Mouse (Mus musculus) G1E (cell line): Measurements from ENCODE around the gene B3galt1. TPM values are rescaled to one million over a fixed set of nuclear protein-coding genes. Genes with fewer than 3 reads are reported as not detected.

ENCODE experiments used
- ATAC-seq: 2 replicates; pipeline ENCODE4 v1.8.0; 2016; ENCODE audit warnings: mild to moderate bottlenecking; ENCODE audit not compliant: insufficient number of reproducible peaks, poor library complexity, low FRiP score, severe bottlenecking; ENCODE audit errors: extremely low read depth
- DNase-seq: peaks from one replicate; pipeline ENCODE4 v3.0.0; 2012; ENCODE audit warnings: low spot score
- H3K27me3 ChIP-seq: 2 replicates; pipeline ENCODE4 v1.6.1; 2012; ENCODE audit warnings: mild to moderate bottlenecking, low read length, inconsistent platforms; ENCODE audit not compliant: insufficient read depth
- H3K36me3 ChIP-seq: replicated peaks from 2 replicates; pipeline ENCODE3; 2012; ENCODE audit warnings: mild to moderate bottlenecking, inconsistent platforms
- H3K4me1 ChIP-seq: 2 replicates; pipeline ENCODE4 v1.6.1; 2012; ENCODE audit warnings: low read depth, low read length, inconsistent platforms, mixed read lengths; ENCODE audit not compliant: insufficient read depth
- H3K4me3 ChIP-seq: 2 replicates; pipeline ENCODE4 v1.5.1; 2012; ENCODE audit warnings: low read depth, mild to moderate bottlenecking, inconsistent platforms, low read length, moderate library complexity, mixed read lengths
- H3K9me3 ChIP-seq: replicated peaks from 2 replicates; pipeline ENCODE4 v1.6.1; 2012; ENCODE audit warnings: inconsistent platforms
- CTCF ChIP-seq: IDR thresholded peaks from 2 replicates; pipeline ENCODE4 v1.5.1; 2012; ENCODE audit warnings: low read depth, low read length, inconsistent platforms, mixed read lengths
- GATA1 ChIP-seq: IDR thresholded peaks from 2 replicates; pipeline ENCODE4 v1.6.1; 2012; ENCODE audit warnings: borderline replicate concordance, low read length, inconsistent platforms, mixed read lengths
- GATA2 ChIP-seq: IDR thresholded peaks from 2 replicates; pipeline ENCODE4 v1.6.1; 2012; ENCODE audit warnings: low read depth, low read length, inconsistent platforms, borderline replicate concordance
- POLR2AphosphoS5 ChIP-seq: IDR thresholded peaks from 2 replicates; pipeline ENCODE4 v1.6.1; 2012; ENCODE audit warnings: low read depth, low read length, inconsistent platforms; ENCODE audit not compliant: insufficient replicate concordance
- TAL1 ChIP-seq: conservative IDR thresholded peaks from 2 replicates; pipeline ENCODE4 v1.6.1; 2012; ENCODE audit warnings: low read depth, low read length, inconsistent platforms, mixed read lengths
- polyA plus RNA-seq: library from polyadenylated mRNA; stranded (reverse); fragments of >175 nt; gene quantifications from 2 replicates; pipeline ENCODE4 v1.2.3, GENCODE M21; 2012
- total RNA-seq, 2 experiments: library from RNA; stranded (forward) in 1 of 2; stranded (reverse) in 1 of 2; fragments of 200-1000 nt in 1 of 2; fragments of >200 nt in 1 of 2; fragmentation: Nextera tagmentation in 1 of 2; gene quantifications; 2 replicates each; pipeline ENCODE4 v1.2.3; 2014 to 2017

B3galt1 gene
- total and polyA plus RNA-seq, 3 experiments, result 0.16 TPM; not detected in 2

DNA sequence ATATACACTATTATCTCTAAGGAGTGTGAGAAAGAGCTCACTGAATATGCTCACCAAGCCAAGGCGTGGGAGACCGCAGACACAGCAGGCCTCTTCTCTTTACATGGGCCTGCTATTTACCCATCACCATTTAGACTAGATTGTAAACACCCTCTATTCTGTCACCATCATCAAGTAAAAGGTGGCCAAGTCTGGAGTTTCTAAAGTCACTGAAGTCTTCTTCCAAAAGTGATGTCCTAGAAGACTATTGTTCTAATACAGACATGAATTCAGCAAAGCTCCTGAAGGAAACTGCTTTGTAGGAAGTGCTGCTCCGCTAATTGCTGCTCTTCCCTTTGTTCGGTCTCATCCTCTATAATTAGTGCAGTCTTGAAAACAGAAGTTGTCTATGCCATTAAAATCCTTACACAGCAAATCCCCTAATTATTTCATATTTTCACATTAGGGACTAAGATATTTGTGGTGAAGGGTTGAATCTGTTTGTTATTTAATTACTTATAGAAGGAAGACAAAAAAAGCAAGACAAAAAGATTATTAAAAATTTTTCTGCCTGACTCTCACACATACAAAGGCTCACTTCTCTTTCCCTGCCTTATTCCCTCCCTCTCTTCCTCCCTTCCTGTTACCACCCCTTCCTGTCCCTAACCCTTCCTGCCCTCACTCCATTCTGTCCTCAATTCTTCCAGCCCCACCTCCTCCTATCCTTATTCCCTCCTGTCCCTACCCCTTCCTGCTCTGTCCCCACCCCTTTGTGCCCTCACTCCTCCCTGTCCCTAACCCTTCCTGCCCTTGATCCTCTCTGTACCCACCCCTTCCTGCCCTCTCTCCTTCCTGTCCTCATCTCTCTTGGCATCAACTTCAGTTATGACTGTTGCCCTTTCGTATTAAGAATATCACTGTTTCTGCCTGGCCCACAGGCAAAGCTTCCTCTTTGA, 514.0 kb downstream of the B3galt1 start:
- Histone ChIP-seq H3K27me3 (no peaks in the 10 kb centered on the region), H3K36me3 (no peaks in the 10 kb centered on the region), H3K4me3 (no peak overlapping the region), H3K9me3 (peaks cover 21% of the 10 kb centered on the region), H3K4me1 (no peaks in the 10 kb centered on the region)
- ATAC-seq, result no peak
- DNase-seq, result no peak
- TF ChIP-seq CTCF, result no peak
- no peak for TF ChIP-seq GATA2
- TF ChIP-seq GATA1, result no peak
- no peak for TF ChIP-seq TAL1
- TF ChIP-seq POLR2AphosphoS5, result no peak

GRCm38 (mm10) chr2:68080872-68081280, 515.2 kb downstream of the B3galt1 start:
- Histone ChIP-seq H3K27me3 (no peaks in the 10 kb centered on the region), H3K36me3 (no peaks in the 10 kb centered on the region), H3K4me3 (no peak overlapping the region), H3K9me3 (peaks cover 22% of the 10 kb centered on the region), H3K4me1 (no peaks in the 10 kb centered on the region)
- ATAC-seq (no peak), DNase-seq (no peak)
- TF ChIP-seq POLR2AphosphoS5, result no peak
- no peak for TF ChIP-seq TAL1
- TF ChIP-seq GATA1, result no peak
- no peak for TF ChIP-seq CTCF
- TF ChIP-seq GATA2, result no peak

DNA sequence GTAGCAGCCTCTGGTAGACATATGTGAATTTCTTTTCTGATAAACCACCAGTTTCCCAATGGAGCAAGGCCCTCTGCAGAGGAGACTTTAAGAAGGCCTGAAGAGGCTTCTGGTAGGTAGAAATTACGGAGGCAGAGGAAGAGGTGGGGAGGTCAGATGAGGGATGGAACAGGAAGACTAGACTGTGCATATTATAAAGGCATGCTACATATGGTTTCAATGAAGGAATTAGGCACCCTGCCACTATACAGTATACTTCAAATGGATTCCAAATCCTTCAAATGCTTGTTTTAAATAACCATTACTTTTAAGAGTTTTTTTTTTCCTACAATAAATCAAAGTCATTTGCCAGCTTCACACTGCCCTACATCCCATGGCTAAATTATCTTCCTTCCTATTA, 518.8 kb downstream of the B3galt1 start:
- DNase-seq, result no peak
- no peak overlapping the region for H3K4me3 ChIP-seq
- no peaks in the 10 kb centered on the region for H3K27me3 ChIP-seq
- H3K9me3 ChIP-seq, result peaks cover 36% of the 10 kb centered on the region
- no peaks in the 10 kb centered on the region for H3K36me3 ChIP-seq
- no peaks in the 10 kb centered on the region for H3K4me1 ChIP-seq
- no peak for ATAC-seq
- no peak for TF ChIP-seq TAL1
- TF ChIP-seq GATA1, result no peak
- TF ChIP-seq POLR2AphosphoS5, result no peak
- TF ChIP-seq GATA2, result no peak

DNA sequence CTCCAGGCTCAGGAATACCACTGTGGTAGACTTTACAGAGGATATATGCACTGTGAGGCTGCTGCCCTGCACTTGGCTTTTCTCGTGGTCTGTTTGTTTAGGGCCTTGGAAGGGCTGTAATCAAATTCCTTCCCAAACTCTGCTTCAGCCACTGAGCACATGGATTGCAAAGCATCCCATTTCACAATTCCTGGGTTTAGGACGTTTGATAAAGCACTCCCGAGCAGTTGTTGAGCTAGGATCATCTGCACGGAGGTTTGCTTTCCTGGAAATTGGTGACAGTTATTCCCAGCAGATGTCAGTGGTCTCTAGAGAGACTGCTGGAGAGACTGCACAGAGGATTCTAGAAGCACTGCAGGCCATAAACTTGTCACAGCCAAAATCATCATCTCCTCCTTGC, 520.4 kb downstream of the B3galt1 start:
- no peak for ATAC-seq
- no peaks in the 10 kb centered on the region for H3K4me1 ChIP-seq
- no peak for DNase-seq
- H3K36me3 ChIP-seq, result no peaks in the 10 kb centered on the region
- H3K27me3 ChIP-seq, result no peaks in the 10 kb centered on the region
- H3K4me3 ChIP-seq, result no peak overlapping the region
- TF ChIP-seq GATA2, result no peak
- TF ChIP-seq TAL1, result no peak
- TF ChIP-seq CTCF, result no peak
- TF ChIP-seq GATA1, result no peak
- no peak for TF ChIP-seq POLR2AphosphoS5
- H3K9me3 ChIP-seq, result peaks cover 30% of the 10 kb centered on the region

GRCm38 (mm10) chr2:68091559-68091958, 525.9 kb downstream of the B3galt1 start:
- Histone ChIP-seq H3K4me3 (no peak overlapping the region), H3K27me3 (no peaks in the 10 kb centered on the region), H3K9me3 (peaks cover 17% of the 10 kb centered on the region), H3K36me3 (no peaks in the 10 kb centered on the region), H3K4me1 (no peaks in the 10 kb centered on the region)
- ATAC-seq (no peak), DNase-seq (no peak)
- TF ChIP-seq POLR2AphosphoS5, result no peak
- TF ChIP-seq TAL1, result no peak
- no peak for TF ChIP-seq GATA2
- TF ChIP-seq CTCF, result no peak
- no peak for TF ChIP-seq GATA1

DNA sequence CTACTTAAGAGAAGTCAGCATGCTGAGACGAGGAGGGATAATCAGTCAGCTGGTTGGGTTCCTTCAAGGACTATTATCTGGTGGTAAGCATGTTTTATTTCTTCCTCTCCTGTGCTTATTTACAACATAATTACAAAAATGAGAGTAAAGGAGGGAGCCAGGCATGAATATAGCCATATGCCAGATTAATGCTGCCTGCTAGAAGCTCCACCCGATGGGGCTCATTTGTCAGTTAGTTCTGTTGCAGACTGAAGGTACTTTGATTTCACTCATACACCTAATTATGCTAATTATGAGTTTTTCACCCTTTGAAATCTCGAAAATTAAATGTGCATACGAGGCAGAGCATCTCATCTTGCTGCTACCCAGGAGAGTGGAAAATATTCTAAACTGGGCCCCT, 539.0 kb downstream of the B3galt1 start:
- TF ChIP-seq TAL1 (no peak), GATA2 (no peak), GATA1 (no peak), CTCF (no peak), POLR2AphosphoS5 (no peak)

More for the DNA sequence above, 539.0 kb downstream of the B3galt1 start:
- Histone ChIP-seq H3K9me3 (peaks cover 10% of the 10 kb centered on the region), H3K4me3 (no peak overlapping the region), H3K27me3 (no peaks in the 10 kb centered on the region), H3K36me3 (no peaks in the 10 kb centered on the region), H3K4me1 (no peaks in the 10 kb centered on the region)
- ATAC-seq (no peak), DNase-seq (no peak)
